Mouse (Mus musculus) C2C12 (cell line): ENCODE results near the gene Impg1.

ENCODE experiments used
- CTCF ChIP-seq: IDR thresholded peaks from one replicate; pipeline ENCODE4 v1.5.1; 2011; ENCODE audit not compliant: control insufficient read depth, insufficient read depth, insufficient read length
- FOSL1 ChIP-seq: IDR thresholded peaks from one replicate; pipeline ENCODE4 v1.8.0; 2011; ENCODE audit warnings: mild to moderate bottlenecking, low read length; ENCODE audit not compliant: poor library complexity, insufficient read depth, severe bottlenecking
- MAX ChIP-seq: IDR thresholded peaks from one replicate; pipeline ENCODE4 v1.6.1; 2011; ENCODE audit warnings: mild to moderate bottlenecking, control low read depth
- MYOD1 ChIP-seq: IDR thresholded peaks from one replicate; pipeline ENCODE4 v1.6.1; 2011; ENCODE audit warnings: low read depth; ENCODE audit not compliant: control insufficient read depth, insufficient read length
- MYOG ChIP-seq: IDR thresholded peaks from one replicate; pipeline ENCODE4 v1.6.1; 2011; ENCODE audit not compliant: control insufficient read depth, insufficient read length; ENCODE audit errors: extremely low read depth
- USF1 ChIP-seq: IDR thresholded peaks from one replicate; pipeline ENCODE4 v1.6.1; 2011; ENCODE audit warnings: low read depth, mild to moderate bottlenecking, control low read depth, moderate library complexity

DNA sequence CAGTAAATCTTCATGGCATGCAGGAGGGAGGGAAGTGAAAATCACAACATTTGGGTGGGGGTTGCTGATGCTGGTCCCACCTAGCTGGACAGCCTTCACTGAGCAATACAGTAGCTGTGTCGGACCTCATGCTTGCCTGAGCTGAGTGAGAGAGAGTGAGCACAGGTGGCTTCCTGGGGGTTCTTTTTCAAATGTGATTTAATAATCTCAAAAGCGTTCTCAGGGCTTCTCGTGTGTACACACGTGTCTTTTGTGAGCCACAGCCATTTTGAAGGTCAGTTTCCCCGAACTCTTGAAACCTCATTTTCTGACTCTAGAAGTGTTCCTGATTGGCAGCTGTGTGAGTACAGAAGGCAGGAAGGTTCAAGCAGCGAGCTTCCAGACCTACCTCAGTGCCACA is 122.8 kb downstream of the Impg1 start:
- TF ChIP-seq CTCF (no peak), USF1 (no peak), FOSL1 (no peak), MAX (no peak), MYOG (no peak), MYOD1 (no peak)
